ENCODE assay signal across 11 mouse cellular contexts in the genomic region with DNA sequence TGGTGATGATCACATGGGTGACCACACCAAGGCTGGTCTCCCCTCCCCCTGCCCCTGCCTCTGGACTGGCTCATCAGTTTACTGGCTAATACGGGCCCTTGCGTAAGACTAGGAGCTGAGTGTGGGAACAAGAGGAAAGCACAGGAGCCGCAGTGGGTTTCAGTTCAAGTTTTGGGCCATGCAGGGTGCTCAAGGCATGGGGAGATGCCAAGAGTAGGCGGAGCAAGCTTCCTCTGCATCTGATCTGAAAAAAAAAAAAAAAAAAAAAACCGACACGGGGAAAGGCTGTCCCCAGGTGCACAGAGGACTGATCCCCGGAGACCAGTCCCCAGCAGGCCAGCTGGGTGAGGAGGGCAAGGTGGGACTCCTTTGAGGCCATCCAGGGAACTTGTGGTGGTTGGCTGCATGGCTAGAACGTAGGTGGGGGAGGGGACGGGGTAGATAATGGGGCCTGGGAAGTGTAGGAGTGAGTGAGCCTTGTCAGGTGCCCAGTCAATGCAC.
DNase-seq lines count a peak whose midpoint lies in the region; ATAC-seq and TF ChIP-seq lines count a peak whose summit lies in the region.
"Had no signal": no experiment of that assay in that cellular context is flagged by ENCODE, and none has a peak within 500 bp of the region (broad histone marks: within the 10 kb centered on the region; RNA-seq: fewer than 3 reads in every experiment).

No protein-coding gene starts in this region.

- H3K4me3 ChIP-seq in kidney, adult 2 months (ENCODE audit: insufficient read depth, low read depth, low read length), result no peak overlapping the region
- H3K4me3 ChIP-seq in kidney, embryonic 15.5 days (replicated peaks), result no peak overlapping the region
- no peak overlapping the region for H3K4me3 ChIP-seq in liver, embryonic 12.5 days
- H3K4me3 ChIP-seq in small intestine, adult 2 months (ENCODE audit: low read depth, low read length), result peak overlapping the region; percentile 22
- H3K4me3 ChIP-seq: layer of hippocampus, adult 2 months had no signal

- no peaks in the 10 kb centered on the region for H3K4me1 ChIP-seq in kidney, adult 2 months (ENCODE audit: control insufficient read depth, insufficient read depth, low read length)
- no peaks in the 10 kb centered on the region for H3K4me1 ChIP-seq in kidney, embryonic 15.5 days
- peaks cover 73% of the 10 kb centered on the region for H3K4me1 ChIP-seq in liver, embryonic 12.5 days
- H3K4me1 ChIP-seq in small intestine, adult 2 months (ENCODE audit: control insufficient read depth, insufficient read depth, insufficient read length, low read length), result peaks cover 13% of the 10 kb centered on the region; the same call in 1 of the 2 replicates

- H3K9me3 ChIP-seq in kidney, embryonic 15.5 days (replicated peaks), result no peaks in the 10 kb centered on the region
- H3K9me3 ChIP-seq in liver, embryonic 12.5 days (replicated peaks), result no peaks in the 10 kb centered on the region

- DNase-seq in kidney, adult 2 months, result peak; percentile 43
- peak; percentile 14 for DNase-seq in Muller cell, postnatal 12 days (ENCODE audit: inconsistent ontology term)
- no peak for DNase-seq in embryo, embryonic 10.5 days (ENCODE audit: low spot score)
- no peak for DNase-seq in testis, postnatal 14 days (ENCODE audit: low spot score)
- DNase-seq: gastrocnemius, postnatal 25 days had no signal

- H3K4me2 ChIP-seq in kidney, embryonic 15.5 days, result no peak overlapping the region
- peak overlapping the region; percentile 36 for H3K4me2 ChIP-seq in liver, embryonic 12.5 days

- no peak for TF ChIP-seq POLR2A in kidney, adult 2 months (IDR thresholded peaks at IDR 0.05; ENCODE audit: low read depth, low read length)
- no peak for TF ChIP-seq POLR2A in small intestine, adult 2 months (IDR thresholded peaks at IDR 0.05; ENCODE audit: low read depth, low read length)

- H3K27ac ChIP-seq in kidney, adult 2 months (ENCODE audit: insufficient read depth, low read depth, low read length), result no peak overlapping the region
- no peak overlapping the region for H3K27ac ChIP-seq in kidney, embryonic 15.5 days
- no peak overlapping the region for H3K27ac ChIP-seq in liver, embryonic 12.5 days
- peak overlapping the region; percentile 39 for H3K27ac ChIP-seq in small intestine, adult 2 months (ENCODE audit: insufficient read depth, low read depth, low read length)
- H3K27ac ChIP-seq: layer of hippocampus, adult 2 months had no signal

- H3K36me3 ChIP-seq in kidney, adult 2 months (ENCODE audit: control insufficient read depth, insufficient read depth, low read length), result no peaks in the 10 kb centered on the region
- H3K36me3 ChIP-seq in kidney, embryonic 15.5 days, result no peaks in the 10 kb centered on the region
- H3K36me3 ChIP-seq in liver, embryonic 12.5 days, result no peaks in the 10 kb centered on the region
- H3K36me3 ChIP-seq in small intestine, adult 2 months (ENCODE audit: control insufficient read depth, insufficient read depth, low read length), result no peaks in the 10 kb centered on the region

- H3K27me3 ChIP-seq in kidney, adult 2 months (replicated peaks; ENCODE audit: control insufficient read depth, insufficient read depth, low read length), result no peaks in the 10 kb centered on the region
- H3K27me3 ChIP-seq in kidney, embryonic 15.5 days, result no peaks in the 10 kb centered on the region
- no peaks in the 10 kb centered on the region for H3K27me3 ChIP-seq in liver, embryonic 12.5 days (replicated peaks)
- H3K27me3 ChIP-seq in small intestine, adult 2 months (ENCODE audit: control insufficient read depth, insufficient read depth, low read length), result no peaks in the 10 kb centered on the region
- H3K27me3 ChIP-seq: Patski had no signal

- TF ChIP-seq CTCF in kidney, adult 2 months (conservative IDR thresholded peaks at IDR 0.05; ENCODE audit: insufficient read depth, insufficient read length, low read depth, low read length), result no peak
- no peak for TF ChIP-seq CTCF in small intestine, adult 2 months (IDR thresholded peaks at IDR 0.05; ENCODE audit: extremely low read depth, insufficient read length, insufficient replicate concordance, low read depth, low read length)

- no peak for ATAC-seq in kidney, embryonic 15.5 days (replicated peaks; ENCODE audit: low FRiP score)
- ATAC-seq in liver, embryonic 12.5 days, result no peak
- no peak for ATAC-seq in erythroblast, adult 5-6 weeks (replicated peaks; ENCODE audit: low FRiP score, poor library complexity, severe bottlenecking)
- ATAC-seq: Patski had no signal

- 56% methylated on average over 9 of the region's 9 CpGs for WGBS in kidney, adult 2 months
- WGBS in kidney, embryonic 15.5 days, result 66% methylated on average over 9 of the region's 9 CpGs
- 38% methylated on average over 9 of the region's 9 CpGs for WGBS in liver, embryonic 12.5 days (ENCODE audit: insufficient replicate concordance)
- 47% methylated on average over 9 of the region's 9 CpGs for WGBS in small intestine, adult 2 months

- H3K9ac ChIP-seq in kidney, embryonic 15.5 days, result no peak overlapping the region
- peak overlapping the region; percentile 41 for H3K9ac ChIP-seq in liver, embryonic 12.5 days

Comparison
In these comparisons a context has a peak if more than half of its experiments do, and no peak if none do; other contexts are left out.
1. DNase-seq: peak in kidney, adult 2 months (single experiment) and Muller cell, postnatal 12 days (single experiment); none in embryo, embryonic 10.5 days (single experiment) and testis, postnatal 14 days (single experiment).